In the genomic region with DNA sequence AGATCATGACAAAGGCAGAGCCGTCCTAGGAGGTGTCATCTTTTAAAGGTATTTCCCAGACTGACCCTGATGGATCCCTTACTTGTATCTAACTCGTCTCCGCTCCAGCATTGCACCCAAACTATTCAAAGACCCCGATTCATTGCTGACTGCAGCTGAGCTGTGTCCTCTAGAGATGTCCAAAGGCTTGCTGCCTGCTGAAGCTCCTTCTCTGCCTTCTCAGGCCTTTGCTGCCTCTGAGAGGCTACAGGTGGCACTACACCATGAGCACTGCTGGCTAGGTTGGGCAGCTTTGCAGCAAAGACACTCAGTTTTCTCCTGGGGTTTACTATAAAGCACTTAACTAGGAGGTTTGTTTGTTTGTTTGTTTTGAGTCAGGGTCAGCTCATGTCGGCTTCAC, we compare ENCODE assay signal across 8 mouse cellular contexts. TPM values are rescaled to one million over a fixed set of nuclear protein-coding genes. Genes with fewer than 3 reads are reported as not detected.
DNase-seq lines count a peak whose midpoint lies in the region; ATAC-seq and TF ChIP-seq lines count a peak whose summit lies in the region.

No protein-coding gene starts in this region.

- peak; percentile 55 for DNase-seq in midbrain, embryonic 10.5 days (ENCODE audit: low spot score)
- DNase-seq in cerebellum, adult 9-10 months: peak; percentile 63
- peak; percentile 53 for DNase-seq in gastrocnemius, adult 2 months
- DNase-seq in limb, embryonic 14.5 days (ENCODE audit: low spot score): peak; percentile 39
- peak; percentile 55 for DNase-seq in ovary, postnatal 36 days (ENCODE audit: low spot score)
- DNase-seq in urinary bladder, postnatal 14 days (ENCODE audit: low spot score): peak; percentile 68

- no peak overlapping the region for H3K4me3 ChIP-seq in midbrain, embryonic 10.5 days
- H3K4me3 ChIP-seq in midbrain, embryonic 15.5 days: no peak overlapping the region
- H3K4me3 ChIP-seq in gastrocnemius, adult 2 months: no peak overlapping the region
- H3K4me3 ChIP-seq in kidney, embryonic 15.5 days (replicated peaks): no peak overlapping the region
- no peak overlapping the region for H3K4me3 ChIP-seq in limb, embryonic 14.5 days (replicated peaks; ENCODE audit: low read length)

- H3K27me3 ChIP-seq in midbrain, embryonic 10.5 days (ENCODE audit: low read depth, poor library complexity, severe bottlenecking): peaks cover 40% of the 10 kb centered on the region
- no peaks in the 10 kb centered on the region for H3K27me3 ChIP-seq in midbrain, embryonic 15.5 days (replicated peaks)
- peaks cover 16% of the 10 kb centered on the region for H3K27me3 ChIP-seq in kidney, embryonic 15.5 days
- no peaks in the 10 kb centered on the region for H3K27me3 ChIP-seq in limb, embryonic 14.5 days (ENCODE audit: control insufficient read depth, insufficient read depth, low read length)

- peak; percentile 88 for TF ChIP-seq CTCF in gastrocnemius, adult 2 months (IDR thresholded peaks at IDR 0.05)

- TF ChIP-seq POLR2A in limb, embryonic 14.5 days (IDR thresholded peaks at IDR 0.05; ENCODE audit: borderline replicate concordance, extremely low read depth, insufficient read depth, insufficient read length): no peak

- H3K36me3 ChIP-seq in midbrain, embryonic 10.5 days: no peaks in the 10 kb centered on the region
- no peaks in the 10 kb centered on the region for H3K36me3 ChIP-seq in midbrain, embryonic 15.5 days (replicated peaks)
- H3K36me3 ChIP-seq in kidney, embryonic 15.5 days: no peaks in the 10 kb centered on the region
- no peaks in the 10 kb centered on the region for H3K36me3 ChIP-seq in limb, embryonic 14.5 days (ENCODE audit: control insufficient read depth, insufficient read depth, low read length)

- H3K9me3 ChIP-seq in midbrain, embryonic 10.5 days (replicated peaks): peaks cover 4% of the 10 kb centered on the region
- no peaks in the 10 kb centered on the region for H3K9me3 ChIP-seq in midbrain, embryonic 15.5 days
- H3K9me3 ChIP-seq in kidney, embryonic 15.5 days (replicated peaks): no peaks in the 10 kb centered on the region
- H3K9me3 ChIP-seq in limb, embryonic 14.5 days (ENCODE audit: control insufficient read depth, low read length): no peaks in the 10 kb centered on the region

- no peak overlapping the region for H3K9ac ChIP-seq in midbrain, embryonic 15.5 days
- no peak overlapping the region for H3K9ac ChIP-seq in kidney, embryonic 15.5 days
- H3K9ac ChIP-seq in limb, embryonic 14.5 days (ENCODE audit: low read depth, low read length, severe bottlenecking): no peak overlapping the region

- WGBS in midbrain, embryonic 10.5 days: 55% methylated on average over 5 of the region's 5 CpGs
- 42% methylated on average over 5 of the region's 5 CpGs for WGBS in midbrain, embryonic 15.5 days
- 45% methylated on average over 5 of the region's 5 CpGs for whole genome bisulfite sequencing in kidney, embryonic 15.5 days
- WGBS in limb, embryonic 14.5 days: 51% methylated on average over 5 of the region's 5 CpGs

- intact Hi-C loops in gastrocnemius, adult 2 months (cut with DNase I): no loop called here

- no peak overlapping the region for H3K27ac ChIP-seq in midbrain, embryonic 10.5 days (replicated peaks)
- no peak overlapping the region for H3K27ac ChIP-seq in midbrain, embryonic 15.5 days
- no peak overlapping the region for H3K27ac ChIP-seq in gastrocnemius, adult 2 months
- no peak overlapping the region for H3K27ac ChIP-seq in kidney, embryonic 15.5 days
- no peak overlapping the region for H3K27ac ChIP-seq in limb, embryonic 14.5 days (replicated peaks; ENCODE audit: low read depth, low read length)

- peaks cover 14% of the 10 kb centered on the region for H3K4me1 ChIP-seq in midbrain, embryonic 10.5 days
- H3K4me1 ChIP-seq in midbrain, embryonic 15.5 days: peaks cover 13% of the 10 kb centered on the region
- H3K4me1 ChIP-seq in kidney, embryonic 15.5 days: peaks cover 24% of the 10 kb centered on the region
- H3K4me1 ChIP-seq in limb, embryonic 14.5 days (ENCODE audit: control insufficient read depth, insufficient read depth, low read length): peaks cover 11% of the 10 kb centered on the region

- ATAC-seq in midbrain, embryonic 15.5 days (replicated peaks): no peak
- ATAC-seq in kidney, embryonic 15.5 days (replicated peaks; ENCODE audit: low FRiP score): 0 out of 2 replicates have a peak, but pooled peaks have one; percentile 49
- ATAC-seq in limb, embryonic 14.5 days (ENCODE audit: low FRiP score, low read depth): peak; percentile 62; the same call in 1 of the 2 replicates

- no peak overlapping the region for H3K4me2 ChIP-seq in midbrain, embryonic 15.5 days
- H3K4me2 ChIP-seq in kidney, embryonic 15.5 days: no peak overlapping the region
- no peak overlapping the region for H3K4me2 ChIP-seq in limb, embryonic 14.5 days (replicated peaks; ENCODE audit: low read depth, low read length, severe bottlenecking)

RNA-seq across cellular contexts. Expression of a gene that starts 2.6 kb away (rescaled TPM):
- polyA plus RNA-seq in midbrain, embryonic 10.5 days (2016; fragmentation: Nextera tagmentation; extraction: Ambion mirVana): 4.1 and 4.8 TPM in 2 replicates
- 17.6 and 19.1 TPM in 2 replicates for polyA plus RNA-seq in midbrain, embryonic 15.5 days (2015; fragmentation: Nextera tagmentation; extraction: Ambion mirVana)
- 1 to 10 TPM; 4.5 to 5.4 TPM for total RNA-seq in gastrocnemius, adult 2 months (2021)
- 3.5 and 3.6 TPM in 2 replicates for polyA plus RNA-seq in kidney, embryonic 15.5 days (2015; fragmentation: Nextera tagmentation; extraction: Ambion mirVana)
- 3.1 and 3.4 TPM in 2 replicates for polyA plus RNA-seq in limb, embryonic 14.5 days (2012; rRNA removed)
- polyA plus RNA-seq in limb, embryonic 14.5 days (2014; fragmentation: Nextera tagmentation; extraction: Ambion mirVana): 4.3 and 4.5 TPM in 2 replicates

RNA-seq across cellular contexts. Expression of a gene that starts 26.0 kb away (rescaled TPM):
- 15.4 and 20.1 TPM in 2 replicates for polyA plus RNA-seq in midbrain, embryonic 10.5 days (2016; fragmentation: Nextera tagmentation; extraction: Ambion mirVana)
- 19.8 and 21.8 TPM in 2 replicates for polyA plus RNA-seq in midbrain, embryonic 15.5 days (2015; fragmentation: Nextera tagmentation; extraction: Ambion mirVana)
- total RNA-seq in gastrocnemius, adult 2 months (2021): 1 to 10 TPM; 7.0 to 8.3 TPM
- 11.7 and 11.8 TPM in 2 replicates for polyA plus RNA-seq in kidney, embryonic 15.5 days (2015; fragmentation: Nextera tagmentation; extraction: Ambion mirVana)
- polyA plus RNA-seq in limb, embryonic 14.5 days (2012; rRNA removed): 10.8 and 11.8 TPM in 2 replicates
- 12.8 and 15.9 TPM in 2 replicates for polyA plus RNA-seq in limb, embryonic 14.5 days (2014; fragmentation: Nextera tagmentation; extraction: Ambion mirVana)

RNA-seq across cellular contexts. Expression of a gene that starts 27.3 kb away (rescaled TPM):
- polyA plus RNA-seq in midbrain, embryonic 10.5 days (2016; fragmentation: Nextera tagmentation; extraction: Ambion mirVana): 30.8 and 33.7 TPM in 2 replicates
- polyA plus RNA-seq in midbrain, embryonic 15.5 days (2015; fragmentation: Nextera tagmentation; extraction: Ambion mirVana): 21.6 and 25.3 TPM in 2 replicates
- 1 to 10 TPM; 2.7 to 3.3 TPM for total RNA-seq in gastrocnemius, adult 2 months (2021)
- polyA plus RNA-seq in kidney, embryonic 15.5 days (2015; fragmentation: Nextera tagmentation; extraction: Ambion mirVana): 29.1 and 31.7 TPM in 2 replicates
- polyA plus RNA-seq in limb, embryonic 14.5 days (2012; rRNA removed): 9.0 and 13.0 TPM in 2 replicates
- polyA plus RNA-seq in limb, embryonic 14.5 days (2014; fragmentation: Nextera tagmentation; extraction: Ambion mirVana): 17.3 and 23.0 TPM in 2 replicates
